Mouse (Mus musculus): ENCODE measurements around the gene Sox30. TPM values are rescaled to one million over a fixed set of nuclear protein-coding genes. Genes with fewer than 3 reads are reported as not detected.

Gene Sox30
- total and polyA plus RNA-seq, 3 experiments: not detected

GRCm38 (mm10) chr11:46058011-46058410 lies 77.9 kb downstream of the Sox30 start:
- Histone ChIP-seq H3K4me3 (replicated peaks in 1 of 3; ENCODE audit: low read depth in 2 of 3, low read length in 2 of 3, poor library complexity in 1 of 3) (no peak overlapping the region), H3K27ac (ENCODE audit: insufficient read depth, low read depth) (no peak overlapping the region), H3K4me2 (ENCODE audit: insufficient read depth, low read depth, poor library complexity, severe bottlenecking) (no peak overlapping the region), H3K9ac (ENCODE audit: insufficient read depth, low read depth) (no peak overlapping the region), H3K9me3 (replicated peaks; ENCODE audit: low read length) (no peaks in the 10 kb centered on the region), H3K4me1 (ENCODE audit: control insufficient read depth in 1 of 2, insufficient read depth in 2 of 2) (peaks cover 0 to 36% of the 10 kb centered on the region in 2 experiments; a peak in 2 of 4 replicates), H3K27me3 (replicated peaks) (no peaks in the 10 kb centered on the region), H3K36me3 (replicated peaks in 1 of 2; ENCODE audit: control insufficient read depth in 1 of 2, insufficient read depth in 1 of 2, low read length in 1 of 2) (no peaks in the 10 kb centered on the region), H3K79me2 (replicated peaks; ENCODE audit: control insufficient read depth, extremely low read depth, insufficient read depth, poor library complexity, severe bottlenecking) (no peaks in the 10 kb centered on the region)
- no peak for DNase-seq (ENCODE audit: extremely low read depth)
- in situ Hi-C loops (cut with MboI; ENCODE audit: low pct_ligation_motif_present, low pct_unique_long_range_greater_than_20kb, low sequenced_read_pairs) (no loop called here), dilution Hi-C loops (cut with MboI; ENCODE audit: extremely low pct_ligation_motif_present, extremely low pct_unique_long_range_greater_than_20kb, low sequenced_read_pairs) (no loop called here)
- TF ChIP-seq KAT2A (IDR thresholded peaks at IDR 0.05; ENCODE audit: insufficient replicate concordance, low read length) (no peak), EP300 (IDR thresholded peaks at IDR 0.05; ENCODE audit: low read length) (no peak), NRF1 (IDR thresholded peaks at IDR 0.05; ENCODE audit: low read depth, low read length) (no peak)

- no peaks in the 10 kb centered on the region for H3K27me3 ChIP-seq (replicated peaks)
- TF ChIP-seq HCFC1 (IDR thresholded peaks at IDR 0.05; ENCODE audit: low read depth, low read length): no peak
- no peak for TF ChIP-seq RAD21 (IDR thresholded peaks at IDR 0.05; ENCODE audit: low read depth, low read length)
- TF ChIP-seq ZKSCAN1 (IDR thresholded peaks at IDR 0.05; ENCODE audit: borderline replicate concordance, low read depth, low read length): no peak
- TF ChIP-seq KAT2A (IDR thresholded peaks at IDR 0.05; ENCODE audit: insufficient replicate concordance, low read length): no peak
- no peak for TF ChIP-seq IRF4 (IDR thresholded peaks at IDR 0.05; ENCODE audit: low read depth, low read length)
- H3K9ac ChIP-seq (ENCODE audit: insufficient read depth, low read depth): no peak overlapping the region
- no peak overlapping the region for H3K4me2 ChIP-seq (ENCODE audit: insufficient read depth, low read depth, poor library complexity, severe bottlenecking)
- no peaks in the 10 kb centered on the region for H3K36me3 ChIP-seq (replicated peaks in 1 of 2; ENCODE audit: control insufficient read depth in 1 of 2, insufficient read depth in 1 of 2, low read length in 1 of 2)
- H3K27ac ChIP-seq (ENCODE audit: insufficient read depth, low read depth): no peak overlapping the region
- no peaks in the 10 kb centered on the region for H3K79me2 ChIP-seq (replicated peaks; ENCODE audit: control insufficient read depth, extremely low read depth, insufficient read depth, poor library complexity, severe bottlenecking)
- no peak for DNase-seq (ENCODE audit: extremely low read depth)
- dilution Hi-C loops (cut with MboI; ENCODE audit: extremely low pct_ligation_motif_present, extremely low pct_unique_long_range_greater_than_20kb, low sequenced_read_pairs) (no loop called here), in situ Hi-C loops (cut with MboI; ENCODE audit: low pct_ligation_motif_present, low pct_unique_long_range_greater_than_20kb, low sequenced_read_pairs) (no loop called here)
- H3K4me3 ChIP-seq (replicated peaks in 1 of 3; ENCODE audit: low read depth in 2 of 3, low read length in 2 of 3, poor library complexity in 1 of 3): no peak overlapping the region
- H3K9me3 ChIP-seq (replicated peaks; ENCODE audit: low read length): no peaks in the 10 kb centered on the region
- H3K4me1 ChIP-seq (ENCODE audit: control insufficient read depth in 1 of 2, insufficient read depth in 2 of 2): peaks cover 0 to 44% of the 10 kb centered on the region in 2 experiments; a peak in 2 of 4 replicates
Observed at GRCm38 (mm10) chr11:46058916-46059315, 78.8 kb downstream of the Sox30 start.

- dilution Hi-C loops (cut with MboI; ENCODE audit: extremely low pct_ligation_motif_present, extremely low pct_unique_long_range_greater_than_20kb, low sequenced_read_pairs): no loop called here
- no peak for TF ChIP-seq ZC3H11A (IDR thresholded peaks at IDR 0.05; ENCODE audit: low read depth, low read length)
- TF ChIP-seq ZMIZ1 (IDR thresholded peaks at IDR 0.05; ENCODE audit: low read depth, low read length): no peak
- TF ChIP-seq ZNF384 (IDR thresholded peaks at IDR 0.05; ENCODE audit: low read depth, low read length): no peak
- TF ChIP-seq MAX (IDR thresholded peaks at IDR 0.05; ENCODE audit: low read length): no peak
- no peak for TF ChIP-seq PAX5 (IDR thresholded peaks at IDR 0.05; ENCODE audit: low read length)
- no peak for TF ChIP-seq CHD2 (IDR thresholded peaks at IDR 0.05; ENCODE audit: low read length)
- peak in 1 of 2 experiments; percentile 64; a peak in 2 of 4 replicates for TF ChIP-seq CTCF (conservative IDR thresholded peaks at IDR 0.05 in 1 of 2, IDR thresholded peaks at IDR 0.05 in 1 of 2; ENCODE audit: low read depth in 2 of 2, low read length in 2 of 2)
- H3K27me3 ChIP-seq (replicated peaks): no peaks in the 10 kb centered on the region
Observed at GRCm38 (mm10) chr11:46059887-46060650, 80.0 kb downstream of the Sox30 start.

More at GRCm38 (mm10) chr11:46059887-46060650, 80.0 kb downstream of the Sox30 start:
- DNase-seq (ENCODE audit: extremely low read depth): no peak
- no peaks in the 10 kb centered on the region for H3K36me3 ChIP-seq (replicated peaks in 1 of 2; ENCODE audit: control insufficient read depth in 1 of 2, insufficient read depth in 1 of 2, low read length in 1 of 2)
- in situ Hi-C loops (cut with MboI; ENCODE audit: low pct_ligation_motif_present, low pct_unique_long_range_greater_than_20kb, low sequenced_read_pairs): loop anchor here (5.0 kb wide), 1 partner anchor 67 kb away; no protein-coding TSS in a partner anchor
- H3K27ac ChIP-seq (ENCODE audit: insufficient read depth, low read depth): no peak overlapping the region
- peaks cover 0 to 44% of the 10 kb centered on the region in 2 experiments; a peak in 2 of 4 replicates for H3K4me1 ChIP-seq (ENCODE audit: control insufficient read depth in 1 of 2, insufficient read depth in 2 of 2)
- H3K9ac ChIP-seq (ENCODE audit: insufficient read depth, low read depth): no peak overlapping the region
- H3K4me2 ChIP-seq (ENCODE audit: insufficient read depth, low read depth, poor library complexity, severe bottlenecking): no peak overlapping the region
- H3K9me3 ChIP-seq (replicated peaks; ENCODE audit: low read length): no peaks in the 10 kb centered on the region
- H3K79me2 ChIP-seq (replicated peaks; ENCODE audit: control insufficient read depth, extremely low read depth, insufficient read depth, poor library complexity, severe bottlenecking): no peaks in the 10 kb centered on the region
- H3K4me3 ChIP-seq (replicated peaks in 1 of 3; ENCODE audit: low read depth in 2 of 3, low read length in 2 of 3, poor library complexity in 1 of 3): no peak overlapping the region
